Mouse (Mus musculus) right cerebral cortex, adult 2 months (tissue): ENCODE data around the gene Fezf1.
A peak's percentile ranks its signal among the peaks of the same experiment; 100 is the strongest.

Experiments used
- DNase-seq, 2 experiments: peaks; one replicate each; pipeline ENCODE4 v3.0.0; 2021 to 2022; ENCODE audit warnings: low spot score in 2 of 2

Gene Fezf1

DNA sequence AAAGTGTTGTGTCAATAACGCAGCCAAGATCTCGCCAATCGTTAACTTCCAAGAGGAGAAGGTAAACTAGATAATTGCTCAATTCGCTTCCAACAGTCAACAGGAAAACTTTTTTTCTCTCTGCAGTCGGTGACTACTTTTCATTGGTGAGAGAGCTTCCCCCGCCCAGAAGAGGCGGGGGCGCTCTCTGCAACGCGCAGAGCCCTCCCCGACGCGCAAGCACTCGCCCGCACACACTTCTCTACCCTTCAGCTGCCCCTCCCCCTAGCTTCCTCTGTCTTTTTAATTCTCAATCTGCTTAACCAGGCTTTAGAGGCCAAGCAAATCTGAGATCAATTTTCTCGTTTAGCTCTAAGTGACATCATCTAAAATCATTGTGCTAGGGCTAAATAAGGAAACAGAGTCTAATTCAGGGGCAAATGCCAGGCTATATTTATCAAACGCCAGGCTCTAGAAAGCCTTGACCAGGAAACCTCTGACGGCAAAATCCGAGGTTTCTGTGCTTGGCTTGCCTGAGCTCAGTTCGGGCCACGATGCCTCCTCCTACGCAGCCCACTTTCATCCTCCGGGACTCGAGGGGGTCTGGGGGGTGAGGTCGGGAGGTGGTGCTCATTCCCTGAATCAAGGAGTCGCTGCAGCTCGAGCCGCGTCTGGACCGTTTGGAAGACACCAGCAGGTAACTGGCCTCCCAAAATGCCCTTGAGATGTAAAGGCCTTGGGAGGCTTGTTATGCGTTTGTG lies at the start of gene Fezf1:
Gene Fezf1, minus strand, starts transcription at position 50 of the 740 bp plus-strand sequence.
- peak in 1 of 2 experiments; percentile 2 for DNase-seq

- no peak for DNase-seq
Measured at GRCm38 (mm10) chr6:23294685-23295084, 46.5 kb upstream of the Fezf1 start.

DNA sequence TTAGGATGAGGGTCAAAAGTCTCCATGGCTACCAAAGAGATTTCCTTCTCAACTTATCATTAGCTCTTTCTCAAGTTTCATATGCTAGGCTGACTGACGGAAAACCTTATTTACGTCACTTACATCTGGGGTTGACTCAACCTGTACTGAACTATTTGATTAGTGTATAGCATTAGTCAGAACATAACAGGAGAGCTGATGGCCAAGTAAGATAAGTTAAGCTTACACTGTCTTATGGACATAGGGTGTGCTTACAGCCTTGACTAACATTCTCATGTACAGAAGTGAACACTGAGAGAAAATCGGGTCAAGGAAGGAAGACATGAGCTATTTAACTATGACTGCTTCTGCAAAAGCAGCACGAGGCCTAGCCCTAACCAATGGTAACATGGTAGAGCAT lies 40.6 kb upstream of the Fezf1 start:
- no peak for DNase-seq

DNA sequence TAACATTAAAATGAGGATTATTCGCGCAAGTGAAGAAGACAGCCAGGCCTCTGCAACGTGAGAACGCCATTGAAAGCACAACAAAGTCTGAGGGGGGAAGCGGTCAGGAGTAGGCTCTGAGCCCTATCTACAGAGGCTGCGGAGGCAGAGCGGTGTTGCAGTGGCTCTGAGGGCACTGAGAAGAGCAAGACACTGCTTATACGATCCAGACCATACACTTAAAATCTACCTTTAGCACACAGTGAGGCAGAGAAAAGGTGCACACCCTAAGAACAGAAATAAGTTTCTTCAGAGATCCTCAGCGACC lies 33.3 kb upstream of the Fezf1 start:
- no peak for DNase-seq

GRCm38 (mm10) chr6:23280811-23281513 lies 32.8 kb upstream of the Fezf1 start:
- no peak for DNase-seq

DNA sequence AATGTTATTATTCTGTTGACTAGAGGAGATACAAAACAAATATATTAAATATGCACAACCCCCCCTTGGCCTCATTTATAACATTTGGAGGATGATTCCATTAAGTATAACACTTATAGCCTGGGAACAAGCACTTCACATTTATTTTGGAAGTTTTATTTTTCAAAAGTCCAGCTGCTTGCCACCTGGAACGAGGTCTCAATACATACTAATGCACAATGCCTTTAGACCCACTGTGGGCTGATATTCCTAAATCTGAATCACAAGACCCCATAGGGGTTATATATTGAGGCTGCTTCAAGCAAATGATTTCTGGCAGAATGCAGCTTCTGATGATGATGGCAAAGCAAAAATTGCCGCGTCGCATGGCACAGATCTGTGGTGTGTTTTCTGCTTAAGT lies 25.3 kb upstream of the Fezf1 start:
- DNase-seq = no peak

- DNase-seq = no peak
Measured at GRCm38 (mm10) chr6:23272979-23273378, 24.8 kb upstream of the Fezf1 start.

DNA sequence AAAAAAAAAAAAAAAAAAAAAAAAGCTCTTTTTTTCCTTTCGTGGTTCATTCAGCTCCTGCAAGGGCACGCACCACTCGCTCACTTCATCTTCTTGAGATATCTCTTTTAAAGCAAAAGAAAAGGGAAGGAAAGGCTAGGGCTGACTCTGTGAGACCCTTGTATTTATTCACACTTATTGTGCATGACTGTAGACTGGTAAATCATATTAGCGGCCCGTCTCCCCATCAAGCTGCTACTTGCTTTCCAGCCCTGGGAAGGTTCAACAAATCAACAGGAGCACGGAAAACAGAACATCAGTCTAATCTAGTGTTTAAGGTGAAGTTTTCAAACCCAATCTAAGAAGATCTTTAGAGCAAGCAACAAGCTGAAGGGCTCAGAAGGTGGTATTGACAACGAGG lies 24.4 kb upstream of the Fezf1 start:
- DNase-seq = no peak

DNA sequence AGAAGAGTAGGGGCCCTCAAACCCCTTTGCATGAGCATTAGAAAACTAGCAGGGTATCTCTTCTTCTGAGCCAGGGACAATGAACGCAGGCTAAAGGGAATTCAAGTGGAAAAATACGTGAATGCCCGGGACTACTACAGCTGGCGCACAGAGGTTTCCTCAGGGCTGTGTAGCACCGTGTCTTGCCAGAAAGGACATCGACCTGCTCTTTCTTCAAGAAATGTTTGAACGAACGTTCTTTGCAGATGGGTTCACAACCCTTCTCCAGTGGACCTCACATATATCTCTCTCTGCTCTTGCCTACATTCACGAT lies 12.5 kb upstream of the Fezf1 start:
- no peak for DNase-seq

GRCm38 (mm10) chr6:23260016-23260737 lies 12.0 kb upstream of the Fezf1 start:
- DNase-seq = no peak

- DNase-seq = no peak
Measured at GRCm38 (mm10) chr6:23257981-23258380, 9.8 kb upstream of the Fezf1 start.

DNA sequence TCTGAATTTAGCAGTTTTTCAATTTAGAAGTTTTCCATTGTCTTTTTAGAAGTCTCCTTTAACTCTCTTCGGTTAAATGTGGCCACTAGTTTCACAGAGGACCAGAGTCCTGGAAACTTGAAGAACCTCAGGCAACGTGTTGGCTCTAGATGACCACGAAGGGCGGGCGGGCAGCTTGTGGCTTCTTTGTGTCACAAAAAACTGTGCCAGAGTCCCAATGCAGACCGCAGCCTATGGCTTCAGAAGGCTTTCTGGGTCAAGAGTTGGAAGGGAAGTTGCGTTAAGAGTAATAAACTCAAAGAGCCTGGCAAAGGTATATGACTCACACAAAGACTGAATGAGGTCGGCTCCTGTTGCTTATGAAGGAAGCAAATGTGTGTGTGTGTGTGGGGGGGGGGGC lies 7.0 kb upstream of the Fezf1 start:
- no peak for DNase-seq

- DNase-seq = no peak
Measured at GRCm38 (mm10) chr6:23254644-23255043, 6.5 kb upstream of the Fezf1 start.

- no peak for DNase-seq
Measured at GRCm38 (mm10) chr6:23253353-23254311, 5.5 kb upstream of the Fezf1 start.

- peak in 1 of 2 experiments; percentile 3 for DNase-seq
Measured at GRCm38 (mm10) chr6:23252196-23253135, 4.3 kb upstream of the Fezf1 start.

DNA sequence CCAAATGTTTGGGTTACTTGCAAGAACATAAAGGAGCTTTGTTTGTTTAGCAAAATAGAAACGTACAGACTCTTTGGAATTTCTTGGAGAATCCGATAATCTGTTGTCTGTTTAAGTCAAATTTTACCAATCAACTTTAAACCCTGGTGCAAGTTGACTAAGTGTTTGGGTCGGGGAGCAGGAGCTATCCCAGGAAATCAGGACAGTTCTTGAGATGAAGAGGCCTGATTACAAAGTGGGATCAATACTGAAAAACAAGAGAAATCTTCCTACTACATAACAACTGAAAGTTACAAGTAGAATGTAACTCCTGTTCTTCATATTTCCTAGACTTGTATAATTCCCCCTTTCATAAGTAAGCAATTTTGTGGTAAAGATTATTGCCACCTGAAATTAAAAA lies 3.3 kb upstream of the Fezf1 start:
- no peak for DNase-seq

DNA sequence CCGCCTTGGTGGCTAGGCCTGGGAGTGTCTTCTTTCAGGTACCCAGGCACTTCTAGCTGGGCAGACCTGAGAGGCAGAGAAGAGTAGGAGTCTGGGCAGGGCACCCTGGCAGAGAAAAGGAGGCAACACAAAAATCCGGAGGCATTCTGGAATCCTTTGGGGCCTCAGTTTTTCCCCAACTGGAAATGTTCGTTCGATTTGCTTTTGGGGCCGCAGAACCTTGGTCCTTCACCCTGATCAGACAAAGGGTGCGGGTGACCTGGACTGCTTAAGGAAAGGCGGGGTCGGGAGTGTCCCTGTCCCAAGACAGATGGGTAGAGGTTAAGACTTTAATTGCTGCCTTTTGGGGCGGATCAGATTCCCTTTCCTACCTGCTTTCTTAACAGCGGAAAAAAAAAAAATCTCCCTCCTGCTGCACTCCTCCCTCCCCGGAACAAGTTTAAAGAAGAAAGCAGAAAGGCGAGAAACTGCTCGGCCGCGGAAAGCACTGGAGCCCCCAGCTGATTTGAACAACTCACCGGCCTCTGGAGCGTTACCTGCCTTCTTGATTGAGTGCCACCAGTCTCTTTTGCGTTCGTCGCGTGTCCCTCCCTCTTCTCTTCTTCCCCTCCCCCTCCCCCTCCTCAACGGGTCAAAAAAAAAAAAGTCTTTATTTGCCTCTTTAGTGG lies 2.3 kb upstream of the Fezf1 start:
- DNase-seq = no peak

GRCm38 (mm10) chr6:23249616-23250287 lies 1.6 kb upstream of the Fezf1 start:
- peak in 1 of 2 experiments; percentile 2 for DNase-seq

DNA sequence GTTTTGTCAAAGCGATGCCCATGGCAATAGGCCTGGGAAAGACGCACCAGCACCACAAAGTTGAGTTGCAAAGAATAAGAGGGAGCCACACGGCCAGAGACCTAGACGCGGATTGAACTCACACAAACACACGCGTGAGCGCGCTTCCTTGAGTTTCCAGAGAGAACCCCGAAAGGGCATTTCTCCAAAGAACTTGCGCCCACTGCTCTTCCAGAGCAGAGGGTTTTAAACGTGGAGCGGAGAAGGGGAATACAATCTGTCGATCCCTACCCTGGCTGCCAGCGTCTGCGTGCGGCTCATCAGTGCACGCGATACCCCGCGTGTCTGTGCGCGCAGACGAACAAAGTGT lies 865 bp upstream of the Fezf1 start:
- peak in 1 of 2 experiments; percentile 4 for DNase-seq
